Mouse (Mus musculus): ENCODE data around the gene Trim25. TPM values are rescaled to one million over a fixed set of nuclear protein-coding genes. Genes with fewer than 3 reads are reported as not detected.

Trim25 gene
- 21.0 and 23.2 TPM in 2 replicates for polyA plus RNA-seq (2014; fragmentation: Nextera tagmentation; extraction: Ambion mirVana)

DNA sequence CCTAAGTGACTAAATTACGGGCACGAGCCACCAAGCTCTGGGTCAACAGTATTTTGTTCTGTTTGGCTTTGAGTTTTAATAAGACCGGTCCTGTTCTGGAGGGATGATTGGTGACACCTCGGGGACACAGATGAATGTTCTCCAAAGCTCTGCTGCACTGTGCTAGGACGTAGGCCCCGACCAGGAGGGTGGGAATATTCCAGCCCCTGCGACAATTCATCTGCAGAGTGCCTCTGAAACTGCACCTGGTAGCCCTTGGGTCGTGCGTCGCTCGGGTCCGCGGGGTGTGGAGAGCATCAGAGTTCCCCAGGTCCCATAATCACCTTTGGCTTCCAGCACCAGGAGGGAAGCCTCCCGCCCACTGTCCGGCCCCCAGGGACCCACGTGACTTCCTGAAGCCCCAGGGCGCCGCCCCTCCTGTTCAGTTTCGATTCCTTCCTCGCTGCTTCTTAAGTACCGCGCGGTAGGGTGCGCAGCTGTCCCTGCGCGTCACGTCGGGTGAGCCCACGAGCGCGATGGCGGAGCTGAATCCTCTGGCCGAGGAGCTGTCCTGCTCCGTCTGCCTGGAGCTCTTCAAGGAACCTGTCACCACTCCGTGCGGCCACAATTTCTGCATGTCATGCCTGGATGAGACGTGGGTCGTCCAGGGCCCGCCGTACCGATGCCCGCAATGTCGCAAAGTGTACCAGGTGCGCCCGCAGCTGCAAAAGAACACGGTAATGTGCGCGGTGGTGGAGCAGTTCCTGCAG lies at the start of gene Trim25:
Gene Trim25, plus strand, starts transcription at position 403 of the 749 bp plus-strand sequence.
- H3K9ac ChIP-seq (ENCODE audit: low read length) = peak within 1 kb of the TSS; percentile 72
- WGBS = 2% methylated on average over 48 of the region's 48 CpGs

DNA sequence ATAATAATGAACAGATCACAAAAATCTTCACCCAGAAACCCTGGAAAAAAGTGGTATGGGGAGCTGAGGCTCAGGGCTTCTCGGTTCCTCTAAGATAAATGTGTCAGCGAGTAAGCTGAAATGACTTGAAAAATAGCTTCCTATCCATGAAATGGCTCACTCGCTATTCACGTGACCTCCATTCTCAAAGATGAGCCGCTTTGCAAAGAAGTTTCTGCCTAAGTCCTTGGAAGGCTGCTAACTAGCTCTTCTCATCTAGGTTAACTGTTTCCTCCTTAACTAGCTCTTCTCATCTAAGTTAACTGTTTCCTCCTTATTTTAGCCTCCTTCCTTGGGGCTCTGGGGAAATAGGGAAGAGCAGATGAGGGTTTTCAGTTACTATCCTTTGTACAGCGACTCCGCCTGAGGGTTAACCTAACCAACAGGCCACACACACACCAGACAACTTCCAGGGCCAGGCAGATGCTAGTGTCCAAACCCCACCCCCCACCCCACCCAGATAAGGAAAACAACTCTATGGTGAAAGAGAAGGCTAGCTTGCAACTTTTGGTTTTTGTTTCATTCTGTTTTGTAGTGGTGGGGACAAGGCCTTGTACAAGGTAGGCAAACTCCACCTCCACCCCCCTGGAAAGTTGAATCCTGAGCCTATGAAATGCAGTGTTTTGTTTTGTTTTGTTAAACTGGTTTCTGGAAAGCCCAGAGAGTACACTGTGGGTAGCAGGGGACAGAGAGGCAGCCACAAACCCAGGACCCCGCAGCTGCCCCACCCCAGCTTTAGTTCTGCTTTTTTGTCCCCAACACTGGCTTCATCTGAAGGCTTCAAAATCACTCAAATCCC lies 49.2 kb upstream of the Trim25 start:
- DNase-seq (ENCODE audit: low spot score) = no peak
- no peak overlapping the region for H3K27ac ChIP-seq (ENCODE audit: low read depth)
- no peaks in the 10 kb centered on the region for H3K27me3 ChIP-seq (replicated peaks; ENCODE audit: control insufficient read depth, insufficient read depth, low read length)
- H3K9me3 ChIP-seq (ENCODE audit: control insufficient read depth, low read length) = no peaks in the 10 kb centered on the region
- H3K36me3 ChIP-seq (ENCODE audit: control insufficient read depth, insufficient read depth, low read length) = peaks cover 19% of the 10 kb centered on the region; the same call in 1 of the 2 replicates
- H3K4me1 ChIP-seq (replicated peaks; ENCODE audit: control insufficient read depth, insufficient read depth, low read length) = 0 out of 2 replicates have a peak, but pooled peaks cover 7% of the 10 kb centered on the region
- 81% methylated on average over 8 of the region's 8 CpGs for WGBS
- H3K9ac ChIP-seq (ENCODE audit: low read length) = no peak overlapping the region
- ATAC-seq (replicated peaks; ENCODE audit: low FRiP score, low TSS enrichment, low read depth) = no peak
- H3K4me2 ChIP-seq (ENCODE audit: low read length) = no peak overlapping the region
- no peak overlapping the region for H3K4me3 ChIP-seq (ENCODE audit: low read depth, low read length)

More for the DNA sequence above, at the start of gene Trim25:
- no peaks in the 10 kb centered on the region for H3K9me3 ChIP-seq (ENCODE audit: control insufficient read depth, low read length)
- H3K4me1 ChIP-seq (replicated peaks; ENCODE audit: control insufficient read depth, insufficient read depth, low read length) = peaks cover 20% of the 10 kb centered on the region
- peak within 1 kb of the TSS; percentile 40; the same call in 1 of the 2 replicates for H3K27ac ChIP-seq (ENCODE audit: low read depth)
- peak within 1 kb of the TSS; percentile 62 for H3K4me3 ChIP-seq (ENCODE audit: low read depth, low read length)
- H3K36me3 ChIP-seq (ENCODE audit: control insufficient read depth, insufficient read depth, low read length) = no peaks in the 10 kb centered on the region
- peak; percentile 92 for ATAC-seq (replicated peaks; ENCODE audit: low FRiP score, low TSS enrichment, low read depth)
- peak; percentile 92 for DNase-seq (ENCODE audit: low spot score)
- H3K4me2 ChIP-seq (ENCODE audit: low read length) = peak within 1 kb of the TSS; percentile 73
- H3K27me3 ChIP-seq (replicated peaks; ENCODE audit: control insufficient read depth, insufficient read depth, low read length) = no peaks in the 10 kb centered on the region

DNA sequence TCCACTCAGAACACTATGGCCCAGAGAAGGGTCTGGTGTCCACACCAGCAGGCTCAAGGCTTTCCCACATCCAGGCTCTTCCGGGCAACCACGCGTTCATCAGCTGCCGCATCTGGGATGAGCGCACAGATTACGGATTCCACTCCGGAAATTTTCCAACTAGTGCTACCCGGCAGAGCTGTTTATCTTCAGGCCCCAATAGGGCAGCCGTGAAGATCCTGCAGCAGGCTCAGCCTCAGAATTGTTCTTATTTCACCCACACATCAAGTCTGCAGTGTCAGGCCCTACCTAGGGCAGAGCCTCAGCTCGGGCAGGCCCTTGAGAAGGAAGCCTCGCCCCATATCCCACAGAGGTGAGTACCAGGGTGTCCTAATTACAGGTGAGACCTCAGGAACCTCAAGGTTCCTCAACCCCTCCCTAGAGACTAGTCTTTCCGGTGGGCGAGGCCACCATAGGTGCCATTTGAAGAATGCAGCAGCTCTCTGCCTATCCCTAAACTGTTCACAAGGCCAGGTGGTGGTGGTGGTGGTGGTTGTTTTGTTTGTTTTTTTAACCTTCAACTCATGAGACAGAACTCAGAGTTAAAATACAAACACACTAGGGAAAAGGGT lies 48.4 kb upstream of the Trim25 start:
- Histone ChIP-seq H3K36me3 (ENCODE audit: control insufficient read depth, insufficient read depth, low read length) (peaks cover 13% of the 10 kb centered on the region; the same call in 1 of the 2 replicates), H3K9me3 (ENCODE audit: control insufficient read depth, low read length) (no peaks in the 10 kb centered on the region), H3K27ac (ENCODE audit: low read depth) (no peak overlapping the region), H3K4me1 (replicated peaks; ENCODE audit: control insufficient read depth, insufficient read depth, low read length) (peaks cover 10% of the 10 kb centered on the region; the same call in 1 of the 2 replicates), H3K4me3 (ENCODE audit: low read depth, low read length) (no peak overlapping the region), H3K27me3 (replicated peaks; ENCODE audit: control insufficient read depth, insufficient read depth, low read length) (no peaks in the 10 kb centered on the region), H3K4me2 (ENCODE audit: low read length) (no peak overlapping the region), H3K9ac (ENCODE audit: low read length) (no peak overlapping the region)
- no peak for DNase-seq (ENCODE audit: low spot score)
- no peak for ATAC-seq (replicated peaks; ENCODE audit: low FRiP score, low TSS enrichment, low read depth)
- whole genome bisulfite sequencing = 72% methylated on average over 13 of the region's 13 CpGs

DNA sequence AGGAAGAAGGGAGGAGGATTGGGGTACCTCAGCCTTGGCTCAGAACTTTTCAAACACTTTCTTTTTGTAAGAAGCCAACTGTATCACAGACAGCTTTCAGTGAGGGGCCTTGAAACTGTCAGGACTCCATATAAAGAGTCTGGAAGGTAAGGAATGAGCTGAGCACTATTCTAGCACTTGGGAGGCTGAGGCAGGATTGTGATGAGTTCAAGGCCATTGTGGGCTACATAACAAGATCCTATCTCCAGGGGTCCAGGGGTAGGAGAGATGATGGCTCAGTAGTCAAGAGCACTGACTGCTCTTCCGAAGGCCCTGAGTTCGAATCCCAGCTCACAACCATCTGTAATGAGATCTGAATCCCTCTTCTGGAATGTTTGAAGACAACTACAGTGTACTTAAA lies 47.6 kb upstream of the Trim25 start:
- Histone ChIP-seq H3K4me1 (replicated peaks; ENCODE audit: control insufficient read depth, insufficient read depth, low read length) (peaks cover 10% of the 10 kb centered on the region; the same call in 1 of the 2 replicates), H3K4me2 (ENCODE audit: low read length) (no peak overlapping the region), H3K27ac (ENCODE audit: low read depth) (no peak overlapping the region), H3K9ac (ENCODE audit: low read length) (no peak overlapping the region), H3K9me3 (ENCODE audit: control insufficient read depth, low read length) (no peaks in the 10 kb centered on the region), H3K4me3 (ENCODE audit: low read depth, low read length) (no peak overlapping the region), H3K36me3 (ENCODE audit: control insufficient read depth, insufficient read depth, low read length) (0 out of 2 replicates have a peak, but pooled peaks cover 9% of the 10 kb centered on the region), H3K27me3 (replicated peaks; ENCODE audit: control insufficient read depth, insufficient read depth, low read length) (no peaks in the 10 kb centered on the region)
- no peak for DNase-seq (ENCODE audit: low spot score)
- ATAC-seq (replicated peaks; ENCODE audit: low FRiP score, low TSS enrichment, low read depth) = no peak
- WGBS = 93% methylated on average over 2 of the region's 2 CpGs

DNA sequence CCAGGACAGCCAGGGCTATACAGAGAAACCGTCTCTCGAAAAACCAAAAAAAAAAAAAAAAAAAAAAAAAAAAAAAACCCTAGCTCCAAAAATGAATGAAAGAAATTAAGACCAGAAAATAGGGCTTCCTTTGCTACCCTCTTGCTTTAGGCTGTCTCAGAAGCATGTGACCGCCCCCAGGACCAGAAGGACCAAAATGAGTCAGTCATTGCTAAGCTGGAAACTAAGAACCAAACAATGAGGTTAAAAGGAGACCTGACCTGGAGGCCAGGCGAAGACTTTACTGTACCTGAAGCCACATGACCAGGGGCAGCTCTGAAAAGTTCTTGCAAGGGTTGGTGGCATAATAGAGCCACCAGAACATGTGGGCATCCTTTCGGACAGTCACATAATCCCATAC lies 47.1 kb upstream of the Trim25 start:
- Histone ChIP-seq H3K4me3 (ENCODE audit: low read depth, low read length) (no peak overlapping the region), H3K4me1 (replicated peaks; ENCODE audit: control insufficient read depth, insufficient read depth, low read length) (peaks cover 10% of the 10 kb centered on the region; the same call in 1 of the 2 replicates), H3K27me3 (replicated peaks; ENCODE audit: control insufficient read depth, insufficient read depth, low read length) (no peaks in the 10 kb centered on the region), H3K9me3 (ENCODE audit: control insufficient read depth, low read length) (no peaks in the 10 kb centered on the region), H3K9ac (ENCODE audit: low read length) (no peak overlapping the region), H3K4me2 (ENCODE audit: low read length) (no peak overlapping the region), H3K27ac (ENCODE audit: low read depth) (no peak overlapping the region), H3K36me3 (ENCODE audit: control insufficient read depth, insufficient read depth, low read length) (0 out of 2 replicates have a peak, but pooled peaks cover 5% of the 10 kb centered on the region)
- DNase-seq (ENCODE audit: low spot score) (no peak), ATAC-seq (replicated peaks; ENCODE audit: low FRiP score, low TSS enrichment, low read depth) (no peak)
- 90% methylated on average over 5 of the region's 5 CpGs for WGBS

DNA sequence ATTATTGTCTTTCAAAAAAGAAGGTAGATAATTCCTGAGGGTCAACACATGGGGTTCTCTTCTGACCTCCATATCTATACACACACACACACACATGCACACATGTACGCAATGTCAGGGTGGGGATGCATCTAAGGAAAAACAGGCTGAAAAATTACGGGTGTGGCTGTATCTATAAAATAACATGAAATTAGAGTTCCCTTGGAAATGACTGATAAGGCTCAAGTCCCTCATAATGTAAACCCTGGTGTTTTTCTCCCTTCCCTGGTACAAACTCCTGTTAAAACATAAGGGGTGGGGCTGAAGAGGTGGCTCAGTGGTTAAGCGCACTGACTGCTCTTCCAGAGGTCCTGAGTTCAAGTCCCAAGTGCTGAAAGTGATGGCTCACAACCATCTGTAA lies 45.6 kb upstream of the Trim25 start:
- no peak overlapping the region for H3K9ac ChIP-seq (ENCODE audit: low read length)
- H3K27ac ChIP-seq (ENCODE audit: low read depth) = no peak overlapping the region
- WGBS = 88% methylated on average over 3 of the region's 3 CpGs
- ATAC-seq (replicated peaks; ENCODE audit: low FRiP score, low TSS enrichment, low read depth) (no peak), DNase-seq (ENCODE audit: low spot score) (no peak)
- H3K36me3 ChIP-seq (ENCODE audit: control insufficient read depth, insufficient read depth, low read length) = 0 out of 2 replicates have a peak, but pooled peaks cover 5% of the 10 kb centered on the region
- H3K4me1 ChIP-seq (replicated peaks; ENCODE audit: control insufficient read depth, insufficient read depth, low read length) = peaks cover 10% of the 10 kb centered on the region; the same call in 1 of the 2 replicates
- no peak overlapping the region for H3K4me2 ChIP-seq (ENCODE audit: low read length)
- H3K27me3 ChIP-seq (replicated peaks; ENCODE audit: control insufficient read depth, insufficient read depth, low read length) = no peaks in the 10 kb centered on the region
- H3K4me3 ChIP-seq (ENCODE audit: low read depth, low read length) = no peak overlapping the region
- H3K9me3 ChIP-seq (ENCODE audit: control insufficient read depth, low read length) = no peaks in the 10 kb centered on the region

DNA sequence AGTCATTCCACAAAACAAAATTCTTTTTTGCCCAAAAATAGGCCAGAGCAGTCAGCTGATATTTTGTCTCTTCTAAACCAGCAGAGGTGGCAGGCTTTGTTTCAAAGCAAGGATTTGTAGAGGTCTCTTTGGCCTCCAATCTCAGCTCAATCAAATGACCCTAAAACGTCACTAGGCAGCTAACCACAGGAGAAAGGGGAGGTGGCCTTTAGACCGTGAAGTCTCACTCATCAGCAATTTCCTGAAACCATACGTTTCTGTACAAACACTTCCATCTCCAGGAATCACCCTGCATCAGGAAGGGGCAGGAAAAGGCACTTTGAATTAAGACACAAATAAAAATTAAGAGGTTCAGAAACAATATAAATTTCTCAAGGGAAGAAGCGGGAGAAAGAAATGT lies 44.4 kb upstream of the Trim25 start:
- no peaks in the 10 kb centered on the region for H3K9me3 ChIP-seq (ENCODE audit: control insufficient read depth, low read length)
- H3K27ac ChIP-seq (ENCODE audit: low read depth) = peak overlapping the region; percentile 47
- no peak for DNase-seq (ENCODE audit: low spot score)

More for the DNA sequence above, 44.4 kb upstream of the Trim25 start:
- peak overlapping the region; percentile 53 for H3K4me3 ChIP-seq (ENCODE audit: low read depth, low read length)
- under 1% methylated on average over 4 of the region's 4 CpGs for WGBS
- no peaks in the 10 kb centered on the region for H3K27me3 ChIP-seq (replicated peaks; ENCODE audit: control insufficient read depth, insufficient read depth, low read length)
- peak overlapping the region; percentile 63 for H3K4me2 ChIP-seq (ENCODE audit: low read length)
- peak; percentile 74; the same call in 1 of the 2 replicates for ATAC-seq (replicated peaks; ENCODE audit: low FRiP score, low TSS enrichment, low read depth)
- 0 out of 2 replicates have a peak, but pooled peaks cover 5% of the 10 kb centered on the region for H3K36me3 ChIP-seq (ENCODE audit: control insufficient read depth, insufficient read depth, low read length)
- H3K9ac ChIP-seq (ENCODE audit: low read length) = peak overlapping the region; percentile 49
- peaks cover 10% of the 10 kb centered on the region; the same call in 1 of the 2 replicates for H3K4me1 ChIP-seq (replicated peaks; ENCODE audit: control insufficient read depth, insufficient read depth, low read length)
